Mouse (Mus musculus): ENCODE measurements around the gene Pip4k2a. TPM values are rescaled to one million over a fixed set of nuclear protein-coding genes. Genes with fewer than 3 reads are reported as not detected.

Pip4k2a gene
- polyA plus RNA-seq, 1 experiment from 2014 or later, result 6.7 TPM

DNA sequence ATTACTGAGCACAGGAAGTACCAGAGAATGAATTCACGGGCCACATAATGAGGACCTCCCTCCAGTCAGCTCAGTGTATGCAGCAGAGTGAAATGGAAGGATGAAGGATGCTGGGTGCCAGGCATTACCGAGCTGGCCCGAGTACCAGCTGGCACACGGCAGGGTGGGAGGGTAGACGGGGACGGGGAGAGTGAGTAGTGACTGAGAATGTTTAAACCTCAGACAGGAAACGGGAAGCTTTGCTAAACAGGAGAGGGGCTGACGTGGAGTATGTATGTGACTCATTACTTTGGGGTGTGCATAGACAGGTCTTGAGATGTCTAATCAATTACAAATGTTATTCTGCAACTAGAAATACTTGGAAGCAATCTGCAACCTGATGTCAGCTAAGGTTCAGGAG, 69.7 kb downstream of the Pip4k2a start:
- H3K27ac ChIP-seq, result 0 out of 2 replicates have a peak overlapping the region, but pooled peaks have one; percentile 25
- WGBS, result 71% methylated on average over 8 of the region's 8 CpGs

DNA sequence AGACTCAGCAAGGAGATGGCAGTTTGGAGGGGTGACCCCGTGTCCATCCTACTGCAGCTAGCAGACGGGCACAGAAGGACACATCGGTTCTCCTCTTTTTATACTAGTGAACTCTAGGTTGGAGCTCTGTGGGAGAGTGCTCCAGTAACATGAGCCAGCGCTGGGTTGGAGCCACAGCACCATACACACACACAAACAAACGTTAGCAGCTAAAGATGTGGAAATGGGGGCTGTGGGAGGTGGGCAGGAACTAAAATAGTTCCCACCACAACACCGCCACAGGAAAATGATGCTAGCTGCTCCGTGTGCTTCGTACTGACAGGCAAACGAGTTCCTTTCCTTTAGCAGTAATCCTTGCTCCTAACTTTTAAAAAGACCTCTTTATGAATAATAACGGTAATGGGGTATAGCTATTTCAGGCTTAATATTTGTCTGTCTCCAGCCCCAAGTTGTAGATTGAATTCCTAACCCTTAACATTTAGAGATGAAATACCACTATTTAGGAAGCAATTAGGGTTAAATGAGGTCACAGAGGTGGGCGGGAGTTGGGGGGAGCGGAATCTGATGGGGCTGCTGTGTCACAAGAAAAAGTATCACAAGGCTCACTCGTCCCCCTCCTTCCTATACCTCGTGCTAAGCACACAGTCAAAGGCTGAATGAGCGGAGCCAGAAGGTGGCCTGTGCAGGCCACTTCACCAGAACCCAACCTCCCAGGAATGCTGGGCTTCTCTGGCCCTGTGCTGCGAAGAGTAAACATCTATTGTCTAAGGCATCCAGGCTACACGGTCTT, 73.9 kb downstream of the Pip4k2a start:
- no peaks in the 10 kb centered on the region for H3K9me3 ChIP-seq (replicated peaks)
- H3K36me3 ChIP-seq, result no peaks in the 10 kb centered on the region
- no peaks in the 10 kb centered on the region for H3K27me3 ChIP-seq (ENCODE audit: low read depth, poor library complexity, severe bottlenecking)
- 56% methylated on average over 17 of the region's 17 CpGs for WGBS
- H3K4me3 ChIP-seq, result no peak overlapping the region
- H3K27ac ChIP-seq, result no peak overlapping the region
- no peak for DNase-seq (ENCODE audit: low spot score)
- peaks cover 52% of the 10 kb centered on the region for H3K4me1 ChIP-seq

More for the DNA sequence above, 69.7 kb downstream of the Pip4k2a start:
- peaks cover 58% of the 10 kb centered on the region for H3K4me1 ChIP-seq
- H3K36me3 ChIP-seq, result no peaks in the 10 kb centered on the region
- no peaks in the 10 kb centered on the region for H3K27me3 ChIP-seq (ENCODE audit: low read depth, poor library complexity, severe bottlenecking)
- DNase-seq (ENCODE audit: low spot score), result no peak
- H3K9me3 ChIP-seq (replicated peaks), result no peaks in the 10 kb centered on the region
- H3K4me3 ChIP-seq, result no peak overlapping the region

DNA sequence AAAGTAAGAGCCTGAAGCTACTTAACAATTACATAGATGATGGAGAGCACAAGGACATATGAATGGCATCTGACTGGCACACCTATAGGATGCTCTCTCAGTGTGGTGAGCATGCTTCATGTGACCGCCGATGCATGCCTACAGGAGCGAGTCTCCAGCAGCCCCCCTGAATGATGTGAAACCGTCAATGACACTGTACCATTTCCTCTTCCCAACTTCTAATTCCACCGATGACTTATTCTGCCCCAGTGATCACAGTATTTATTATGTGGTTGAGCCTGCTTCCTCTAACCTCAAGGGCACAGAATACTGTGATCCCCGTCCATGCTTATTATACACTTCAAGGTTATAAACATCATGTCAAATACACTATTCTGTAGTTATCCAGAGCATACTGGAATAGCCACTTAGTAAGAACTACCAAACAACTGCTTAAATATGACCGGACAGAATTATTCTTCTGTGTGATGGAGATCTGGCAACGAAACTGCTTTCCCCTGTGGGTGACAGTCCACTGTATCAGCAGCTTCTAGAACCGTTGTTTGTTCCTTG, 74.8 kb downstream of the Pip4k2a start:
- Histone ChIP-seq H3K4me1 (peaks cover 50% of the 10 kb centered on the region), H3K27ac (no peak overlapping the region), H3K9me3 (replicated peaks) (no peaks in the 10 kb centered on the region), H3K36me3 (no peaks in the 10 kb centered on the region), H3K27me3 (ENCODE audit: low read depth, poor library complexity, severe bottlenecking) (no peaks in the 10 kb centered on the region), H3K4me3 (no peak overlapping the region)
- 85% methylated on average over 9 of the region's 9 CpGs for WGBS
- DNase-seq (ENCODE audit: low spot score), result no peak

DNA sequence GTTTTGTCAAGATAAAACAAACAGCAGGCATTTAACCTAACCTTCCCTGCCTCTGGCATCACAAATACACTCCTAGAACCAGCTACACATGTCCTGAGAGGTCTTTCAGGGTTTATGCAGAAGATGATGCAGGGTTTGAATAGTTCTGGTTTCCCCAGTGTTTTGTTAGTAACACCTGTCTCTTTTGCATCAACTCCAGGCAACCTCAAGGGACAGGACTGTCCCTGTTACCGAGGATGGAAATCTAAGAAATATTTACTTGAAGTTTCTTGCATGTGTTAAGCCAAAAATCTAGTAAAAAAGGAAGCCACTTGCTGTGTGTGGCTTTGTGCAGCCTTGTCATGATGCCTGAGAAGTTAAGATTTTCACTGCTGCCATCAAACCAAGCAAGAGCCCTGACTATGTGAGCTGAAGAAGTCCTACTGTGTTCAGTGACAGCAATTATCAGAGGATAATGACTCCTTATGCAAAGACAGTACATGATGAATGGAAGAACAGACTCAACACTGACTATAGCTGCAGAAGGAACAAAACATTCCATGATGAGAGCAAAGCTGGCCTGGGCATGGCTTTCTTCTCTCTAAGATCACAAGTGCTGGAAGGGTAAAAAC, 76.3 kb downstream of the Pip4k2a start:
- Histone ChIP-seq H3K4me1 (peaks cover 47% of the 10 kb centered on the region), H3K4me3 (no peak overlapping the region), H3K36me3 (no peaks in the 10 kb centered on the region), H3K27me3 (ENCODE audit: low read depth, poor library complexity, severe bottlenecking) (no peaks in the 10 kb centered on the region), H3K27ac (no peak overlapping the region), H3K9me3 (replicated peaks) (no peaks in the 10 kb centered on the region)
- 71% methylated on average over 1 of the region's 1 CpGs for WGBS
- no peak for DNase-seq (ENCODE audit: low spot score)

DNA sequence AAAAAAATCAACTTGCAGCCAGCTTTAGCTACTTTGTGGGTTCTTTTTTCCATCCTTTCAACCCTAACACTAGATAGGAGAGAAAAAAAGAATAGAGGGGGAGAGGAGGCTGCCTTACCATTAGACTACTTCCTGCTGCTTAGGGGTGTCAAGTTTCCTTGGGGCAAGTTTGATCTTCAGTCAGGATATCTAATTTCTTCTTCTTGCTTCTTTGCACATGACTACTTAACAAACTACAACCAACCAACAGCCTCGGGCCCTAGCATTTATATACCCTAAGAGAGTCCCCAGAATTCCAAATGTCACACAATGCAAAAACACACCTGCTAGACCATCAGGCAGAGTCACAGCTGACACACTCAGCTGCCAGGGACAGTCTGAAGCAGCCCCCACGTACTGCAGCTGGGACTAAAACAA, 77.5 kb downstream of the Pip4k2a start:
- no peaks in the 10 kb centered on the region for H3K36me3 ChIP-seq
- H3K27ac ChIP-seq, result no peak overlapping the region
- WGBS, result 31% methylated on average over 2 of the region's 2 CpGs
- no peaks in the 10 kb centered on the region for H3K9me3 ChIP-seq (replicated peaks)
- H3K4me1 ChIP-seq, result peaks cover 56% of the 10 kb centered on the region
- no peak overlapping the region for H3K4me3 ChIP-seq
- no peak for DNase-seq (ENCODE audit: low spot score)
- H3K27me3 ChIP-seq (ENCODE audit: low read depth, poor library complexity, severe bottlenecking), result no peaks in the 10 kb centered on the region

DNA sequence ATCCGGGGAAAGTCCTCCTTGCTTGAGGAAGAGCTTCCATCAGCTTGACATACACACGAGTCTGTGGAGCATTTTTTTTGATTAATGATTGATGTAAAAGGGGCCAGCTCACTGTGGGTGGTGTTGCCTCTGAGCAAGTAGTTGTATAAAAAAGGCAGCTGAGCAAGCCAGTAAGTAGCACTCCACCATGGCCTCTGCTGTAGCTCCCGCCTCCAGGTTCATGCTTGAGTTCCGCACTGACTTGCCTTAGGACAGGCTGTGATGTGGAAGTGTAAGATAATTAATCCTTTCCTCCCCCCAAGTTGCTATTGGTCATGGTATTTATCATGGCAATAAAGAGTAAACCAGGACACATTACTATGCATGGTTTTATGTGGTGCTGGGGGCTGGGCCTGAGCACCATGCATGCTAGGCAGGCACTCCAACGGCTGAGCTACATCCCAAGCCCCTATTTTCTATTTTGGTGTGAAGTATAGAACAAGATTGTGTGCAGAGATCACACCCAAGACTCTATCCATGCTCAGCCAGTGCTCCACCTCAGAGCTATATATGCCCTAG, 78.0 kb downstream of the Pip4k2a start:
- Histone ChIP-seq H3K27ac (no peak overlapping the region), H3K4me3 (no peak overlapping the region), H3K4me1 (peaks cover 59% of the 10 kb centered on the region), H3K9me3 (replicated peaks) (no peaks in the 10 kb centered on the region), H3K27me3 (ENCODE audit: low read depth, poor library complexity, severe bottlenecking) (no peaks in the 10 kb centered on the region), H3K36me3 (no peaks in the 10 kb centered on the region)
- no peak for DNase-seq (ENCODE audit: low spot score)
- 59% methylated on average over 5 of the region's 5 CpGs for WGBS

DNA sequence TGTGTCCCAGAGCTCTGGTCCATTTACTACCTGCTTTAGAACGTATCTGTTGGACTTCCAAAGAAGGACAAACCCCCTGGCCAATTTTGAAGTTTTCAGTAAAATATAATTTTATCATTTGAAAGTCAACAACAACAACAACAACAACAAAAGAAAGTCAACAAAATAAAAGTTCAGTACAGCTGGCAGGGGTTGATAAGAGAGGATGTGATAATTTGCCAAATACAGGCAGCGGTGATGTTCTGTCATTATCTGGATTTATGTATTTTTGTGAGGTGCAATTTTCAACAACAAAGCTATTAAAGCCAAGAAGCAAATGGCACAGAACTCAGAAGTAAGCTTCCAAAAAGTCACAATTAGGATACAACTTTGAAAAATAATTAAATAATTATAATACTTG, 80.1 kb downstream of the Pip4k2a start:
- WGBS, result 88% methylated on average over 2 of the region's 2 CpGs
- Histone ChIP-seq H3K36me3 (no peaks in the 10 kb centered on the region), H3K4me1 (peaks cover 64% of the 10 kb centered on the region), H3K9me3 (replicated peaks) (no peaks in the 10 kb centered on the region), H3K27me3 (ENCODE audit: low read depth, poor library complexity, severe bottlenecking) (no peaks in the 10 kb centered on the region), H3K27ac (no peak overlapping the region), H3K4me3 (no peak overlapping the region)
- no peak for DNase-seq (ENCODE audit: low spot score)

DNA sequence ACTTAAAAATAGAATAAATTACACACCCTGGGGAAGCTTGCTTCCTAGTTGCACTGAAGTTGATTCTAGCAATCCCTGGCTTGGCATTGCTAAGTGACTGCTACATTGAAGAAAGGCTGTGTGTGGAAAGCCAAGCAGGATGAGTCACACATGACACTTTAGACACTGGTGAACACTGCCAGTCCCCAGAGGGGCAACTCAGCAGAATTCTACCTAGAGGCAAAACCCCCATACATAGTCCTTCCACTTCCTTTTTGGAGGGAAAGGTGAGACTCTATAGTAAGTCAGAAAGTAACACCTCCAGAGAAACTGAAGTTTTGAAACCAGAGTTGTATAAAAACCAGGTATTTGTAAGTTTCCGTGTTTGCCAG, 80.6 kb downstream of the Pip4k2a start:
- Histone ChIP-seq H3K27ac (no peak overlapping the region), H3K27me3 (ENCODE audit: low read depth, poor library complexity, severe bottlenecking) (no peaks in the 10 kb centered on the region), H3K4me3 (no peak overlapping the region), H3K36me3 (no peaks in the 10 kb centered on the region), H3K4me1 (peaks cover 67% of the 10 kb centered on the region), H3K9me3 (replicated peaks) (no peaks in the 10 kb centered on the region)
- 84% methylated on average over 1 of the region's 1 CpGs for WGBS
- no peak for DNase-seq (ENCODE audit: low spot score)

DNA sequence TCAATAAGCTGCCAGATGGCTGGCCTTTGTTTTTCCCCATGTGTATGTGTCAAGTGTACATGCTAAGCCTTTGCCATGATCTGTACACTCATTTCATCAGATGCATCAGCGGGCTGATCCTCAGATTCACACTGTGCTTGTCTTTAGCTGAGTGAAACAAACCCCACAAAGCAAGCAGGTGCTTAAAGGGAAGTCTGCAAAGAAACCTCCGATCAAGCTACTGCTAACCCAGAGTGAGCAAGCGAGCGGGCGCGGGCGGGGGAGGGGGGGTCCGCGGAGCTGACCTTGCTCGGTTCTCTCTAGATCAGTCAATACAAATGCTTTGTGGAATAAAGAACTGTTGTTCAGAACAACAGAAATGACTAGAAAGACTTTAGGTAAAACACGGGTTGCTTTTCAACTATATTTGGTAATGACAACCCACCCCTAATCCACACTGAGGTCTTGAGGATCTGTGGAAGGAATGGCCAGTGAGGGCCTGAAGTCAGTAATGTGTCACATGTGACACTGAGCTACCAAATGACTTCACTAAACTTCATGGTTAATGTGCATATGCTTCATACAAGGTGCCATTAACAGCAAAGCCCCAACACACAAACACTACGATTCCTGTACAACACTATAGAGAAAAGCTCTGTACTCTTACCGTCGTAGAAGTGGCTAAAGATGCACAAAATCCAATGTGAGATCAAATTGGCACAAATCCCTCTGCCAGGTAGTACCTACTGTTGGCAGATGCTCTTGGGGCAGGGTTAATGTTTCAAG, 81.1 kb downstream of the Pip4k2a start:
- Histone ChIP-seq H3K4me1 (peaks cover 68% of the 10 kb centered on the region), H3K9me3 (replicated peaks) (no peaks in the 10 kb centered on the region), H3K27ac (no peak overlapping the region), H3K27me3 (ENCODE audit: low read depth, poor library complexity, severe bottlenecking) (no peaks in the 10 kb centered on the region), H3K36me3 (no peaks in the 10 kb centered on the region), H3K4me3 (no peak overlapping the region)
- no peak for DNase-seq (ENCODE audit: low spot score)
- WGBS, result 75% methylated on average over 14 of the region's 14 CpGs

DNA sequence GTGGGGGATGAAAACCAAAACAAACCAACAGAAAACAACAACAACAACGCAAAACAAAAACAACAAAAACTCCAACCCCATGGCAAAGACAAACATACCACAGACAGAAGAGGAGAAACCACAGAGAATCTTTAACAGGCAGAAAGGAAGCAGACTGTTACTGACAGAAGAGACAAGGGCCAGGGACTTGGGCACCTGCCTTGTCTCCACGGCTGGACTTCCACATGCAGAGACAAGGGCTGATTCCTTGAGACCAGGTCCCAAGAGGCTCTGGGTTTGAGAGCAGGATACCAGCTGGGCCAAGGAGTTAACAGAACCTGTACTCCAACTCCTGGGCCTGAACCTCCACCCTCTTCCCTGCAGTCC, 81.9 kb downstream of the Pip4k2a start:
- no peaks in the 10 kb centered on the region for H3K27me3 ChIP-seq (ENCODE audit: low read depth, poor library complexity, severe bottlenecking)
- no peak overlapping the region for H3K27ac ChIP-seq
- WGBS, result 58% methylated on average over 2 of the region's 2 CpGs
- no peaks in the 10 kb centered on the region for H3K36me3 ChIP-seq
- no peak overlapping the region for H3K4me3 ChIP-seq
- no peak for DNase-seq (ENCODE audit: low spot score)
- no peaks in the 10 kb centered on the region for H3K9me3 ChIP-seq (replicated peaks)
- peaks cover 68% of the 10 kb centered on the region for H3K4me1 ChIP-seq

DNA sequence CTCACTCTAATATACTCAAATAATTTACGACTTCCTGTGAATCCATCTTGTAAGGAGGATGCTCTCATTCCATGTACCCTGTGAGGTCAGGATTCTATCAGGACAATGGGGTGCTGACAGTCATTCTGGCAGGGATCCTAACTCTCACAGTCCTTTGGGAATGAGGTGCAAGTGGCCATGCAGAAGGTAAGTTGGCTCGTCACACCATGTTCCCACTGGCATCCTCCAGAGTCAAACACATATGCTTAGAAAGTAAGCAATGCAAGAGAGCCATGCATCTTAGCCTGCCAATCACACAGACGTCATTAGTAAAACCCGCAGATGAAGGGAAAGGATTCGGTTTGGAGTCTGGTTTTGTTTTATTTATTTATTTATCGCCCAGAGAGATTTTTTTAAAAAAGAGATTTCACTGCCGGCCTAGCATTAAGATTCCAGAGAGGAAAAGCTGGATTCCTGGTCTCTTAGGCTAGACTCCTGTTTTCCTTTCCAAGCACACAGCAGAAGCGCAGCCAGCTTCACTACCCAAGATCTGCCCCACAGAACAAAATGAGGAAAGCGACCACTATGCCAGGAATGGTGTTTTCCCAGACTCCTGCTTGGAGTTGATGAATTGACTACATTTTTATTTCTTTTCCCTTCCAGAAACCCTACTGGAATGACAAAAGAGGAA, 82.4 kb downstream of the Pip4k2a start:
- WGBS, result 68% methylated on average over 9 of the region's 9 CpGs
- Histone ChIP-seq H3K4me3 (no peak overlapping the region), H3K27me3 (ENCODE audit: low read depth, poor library complexity, severe bottlenecking) (no peaks in the 10 kb centered on the region), H3K27ac (no peak overlapping the region), H3K9me3 (replicated peaks) (no peaks in the 10 kb centered on the region), H3K36me3 (no peaks in the 10 kb centered on the region), H3K4me1 (peaks cover 65% of the 10 kb centered on the region)
- DNase-seq (ENCODE audit: low spot score), result no peak

DNA sequence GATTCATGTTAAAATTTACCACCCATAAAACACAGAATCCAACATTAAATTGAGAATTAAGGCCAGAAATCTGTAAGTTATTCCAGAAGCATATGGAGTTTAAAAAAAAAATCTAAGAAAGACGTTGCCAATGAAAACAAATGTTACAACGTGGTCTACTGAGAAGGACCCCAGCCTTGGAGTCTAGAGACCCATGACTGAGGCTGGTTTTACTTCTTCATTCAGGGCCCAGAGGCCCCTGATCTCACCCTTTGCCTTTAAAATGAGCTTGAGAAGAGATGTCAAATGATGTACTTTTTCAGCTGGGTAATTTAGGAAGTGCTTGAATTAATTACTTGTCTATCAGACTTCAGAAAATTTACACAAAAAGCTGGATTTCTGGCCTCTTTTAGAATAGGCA, 83.2 kb downstream of the Pip4k2a start:
- no peak overlapping the region for H3K4me3 ChIP-seq
- H3K27me3 ChIP-seq (ENCODE audit: low read depth, poor library complexity, severe bottlenecking), result no peaks in the 10 kb centered on the region
- no peak for DNase-seq (ENCODE audit: low spot score)
- H3K36me3 ChIP-seq, result no peaks in the 10 kb centered on the region
- peaks cover 57% of the 10 kb centered on the region for H3K4me1 ChIP-seq
- H3K9me3 ChIP-seq (replicated peaks), result no peaks in the 10 kb centered on the region
- no peak overlapping the region for H3K27ac ChIP-seq
- WGBS, result 88% methylated on average over 2 of the region's 2 CpGs

All from limb, embryonic 10.5 days (tissue).